Mouse (Mus musculus) hindbrain, postnatal 0 days (tissue): ENCODE results near the gene Cat. TPM values are rescaled to one million over a fixed set of nuclear protein-coding genes. Genes with fewer than 3 reads are reported as not detected.

Experiments
- ATAC-seq: fragments of 200-750 bp; cut with Nextera tagmentation; 2 replicates; pipeline ENCODE4 v1.8.0; 2017; ENCODE audit warnings: mild to moderate bottlenecking, moderate TSS enrichment, moderate library complexity
- DNase-seq: peaks from one replicate; pipeline ENCODE4 v3.0.0-alpha.2; 2015; ENCODE audit warnings: low spot score
- H3K27ac ChIP-seq: fragments of 300-500 bp; sonication (generic); 2 replicates; pipeline ENCODE4 v1.5.1; 2014; ENCODE audit warnings: mild to moderate bottlenecking
- H3K27me3 ChIP-seq: fragments of 300-500 bp; sonication (generic); 2 replicates; pipeline ENCODE4 v1.6.1; 2014; ENCODE audit warnings: low read length, mixed read lengths; ENCODE audit not compliant: insufficient read depth
- H3K36me3 ChIP-seq: fragments of 300-500 bp; sonication (generic); 2 replicates; pipeline ENCODE4 v1.6.1; 2014; ENCODE audit warnings: low read length, mixed read lengths; ENCODE audit not compliant: insufficient read depth
- H3K4me1 ChIP-seq: fragments of 300-500 bp; sonication (generic); 2 replicates; pipeline ENCODE4 v1.6.1; 2014; ENCODE audit warnings: antibody characterized with exemption, low read length, mixed read lengths; ENCODE audit not compliant: insufficient read depth
- H3K4me2 ChIP-seq: fragments of 300-500 bp; sonication (generic); 2 replicates; pipeline ENCODE4 v1.6.1; 2014; ENCODE audit warnings: low read depth, mild to moderate bottlenecking, low read length, moderate library complexity, mixed read lengths
- H3K4me3 ChIP-seq: fragments of 300-500 bp; sonication (generic); 2 replicates; pipeline ENCODE4 v1.5.1; 2014; ENCODE audit warnings: low read length
- H3K9ac ChIP-seq: fragments of 300-500 bp; sonication (generic); replicated peaks from 2 replicates; pipeline ENCODE4 v1.6.1; 2014; ENCODE audit warnings: mild to moderate bottlenecking, low read length, moderate library complexity, mixed read lengths
- H3K9me3 ChIP-seq: fragments of 300-500 bp; sonication (generic); 2 replicates; pipeline ENCODE4 v1.6.1; 2016; ENCODE audit warnings: low read length, mixed read lengths
- CTCF ChIP-seq: IDR thresholded peaks from 2 replicates; pipeline ENCODE4 v1.5.1; 2016; ENCODE audit warnings: antibody characterized with exemption, control low read depth, low read depth
- WGBS: fragments of 180-500 bp; shearing (Covaris S2); extraction: QIAGEN DNeasy Blood & Tissue Kit; methylation state at CpG from one replicate; pipeline ENCODE4 v1.1.7; 2014; 5-methylcytosine and 5-hydroxymethylcytosine counted together
- polyA plus RNA-seq: library from polyadenylated mRNA; unstranded; fragments of >200 nt; fragmentation: Nextera tagmentation; extraction: Ambion mirVana; gene quantifications from 2 replicates; pipeline ENCODE4 v1.2.1, GENCODE M21; 2015
- total RNA-seq: library from RNA; depleted of rRNA; stranded (reverse); fragments of >200 nt; gene quantifications from 2 replicates; pipeline ENCODE4 v1.2.3, GENCODE M21; 2014; rRNA removed

The Cat gene
- total and polyA plus RNA-seq, 2 experiments from 2014 or later: 71.4 to 112 TPM

DNA sequence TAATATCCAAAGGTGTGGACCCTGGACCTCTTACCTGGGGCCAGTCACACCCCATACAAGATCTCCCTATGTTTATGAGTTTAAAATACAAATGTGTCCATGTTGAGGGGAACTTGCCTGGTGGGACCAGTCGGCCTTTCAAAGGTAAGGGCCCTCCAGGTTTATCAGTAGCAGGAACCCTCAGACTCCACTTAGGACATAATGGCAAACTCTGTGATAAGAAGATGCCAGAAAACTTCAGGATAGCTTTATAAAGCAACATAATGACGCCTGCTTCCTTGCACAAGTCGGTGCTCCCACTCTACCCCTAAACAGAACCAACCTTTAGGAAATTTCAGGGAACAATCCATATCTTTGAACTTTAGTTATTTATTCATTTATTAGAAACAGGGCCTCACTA, 69.2 kb downstream of the Cat start:
- H3K9me3 ChIP-seq: no peaks in the 10 kb centered on the region
- no peak overlapping the region for H3K27ac ChIP-seq
- no peaks in the 10 kb centered on the region for H3K36me3 ChIP-seq
- no peak overlapping the region for H3K4me2 ChIP-seq
- WGBS: 94% methylated on average over 3 of the region's 3 CpGs
- no peak overlapping the region for H3K9ac ChIP-seq
- ATAC-seq: no peak
- H3K27me3 ChIP-seq: no peaks in the 10 kb centered on the region
- no peaks in the 10 kb centered on the region for H3K4me1 ChIP-seq
- H3K4me3 ChIP-seq: no peak overlapping the region
- no peak for TF ChIP-seq CTCF
- DNase-seq: no peak

GRCm38 (mm10) chr2:103413381-103413780, 71.6 kb downstream of the Cat start:
- no peak for TF ChIP-seq CTCF
- H3K4me3 ChIP-seq: no peak overlapping the region
- 89% methylated on average over 5 of the region's 5 CpGs for WGBS
- no peak overlapping the region for H3K27ac ChIP-seq
- H3K9me3 ChIP-seq: no peaks in the 10 kb centered on the region
- DNase-seq (no peak), ATAC-seq (no peak)
- no peak overlapping the region for H3K9ac ChIP-seq
- H3K4me1 ChIP-seq: no peaks in the 10 kb centered on the region
- H3K27me3 ChIP-seq: no peaks in the 10 kb centered on the region
- no peak overlapping the region for H3K4me2 ChIP-seq
- H3K36me3 ChIP-seq: no peaks in the 10 kb centered on the region

GRCm38 (mm10) chr2:103411816-103412215, 73.1 kb downstream of the Cat start:
- H3K9ac ChIP-seq: no peak overlapping the region
- H3K27ac ChIP-seq: no peak overlapping the region
- ATAC-seq: peak; percentile 38; the same call in 1 of the 2 replicates
- DNase-seq: no peak
- no peaks in the 10 kb centered on the region for H3K4me1 ChIP-seq
- TF ChIP-seq CTCF: no peak
- WGBS: 87% methylated on average over 3 of the region's 3 CpGs
- H3K9me3 ChIP-seq: no peaks in the 10 kb centered on the region
- H3K4me3 ChIP-seq: no peak overlapping the region
- H3K4me2 ChIP-seq: no peak overlapping the region
- no peaks in the 10 kb centered on the region for H3K36me3 ChIP-seq
- no peaks in the 10 kb centered on the region for H3K27me3 ChIP-seq

- H3K9me3 ChIP-seq: no peaks in the 10 kb centered on the region
- no peak for TF ChIP-seq CTCF
- WGBS: 77% methylated on average over 6 of the region's 6 CpGs
- H3K36me3 ChIP-seq: no peaks in the 10 kb centered on the region
- no peak within 1 kb of the TSS for H3K4me3 ChIP-seq
- no peaks in the 10 kb centered on the region for H3K27me3 ChIP-seq
- H3K9ac ChIP-seq: no peak within 1 kb of the TSS
- H3K27ac ChIP-seq: no peak within 1 kb of the TSS
- DNase-seq (no peak), ATAC-seq (no peak)
- no peaks in the 10 kb centered on the region for H3K4me1 ChIP-seq
- no peak within 1 kb of the TSS for H3K4me2 ChIP-seq
These were observed 73.6 kb downstream of the Cat start, which contains the start of gene Elf5 for GRCm38 (mm10) chr2:103411348-103411747. Elf5 (plus strand) TSS chr2:103411688.

GRCm38 (mm10) chr2:103406239-103406638, 78.7 kb downstream of the Cat start:
- no peak overlapping the region for H3K9ac ChIP-seq

More at GRCm38 (mm10) chr2:103406239-103406638, 78.7 kb downstream of the Cat start:
- H3K4me3 ChIP-seq: no peak overlapping the region
- no peaks in the 10 kb centered on the region for H3K27me3 ChIP-seq
- H3K36me3 ChIP-seq: no peaks in the 10 kb centered on the region
- WGBS: 80% methylated on average over 3 of the region's 3 CpGs
- no peak for DNase-seq
- no peak for TF ChIP-seq CTCF
- ATAC-seq: no peak
- no peaks in the 10 kb centered on the region for H3K9me3 ChIP-seq
- no peaks in the 10 kb centered on the region for H3K4me1 ChIP-seq
- H3K4me2 ChIP-seq: no peak overlapping the region
- no peak overlapping the region for H3K27ac ChIP-seq

Other genes with a start within 250 kb of the Cat start
- gene Ehf, start 181.9 kb downstream of the Cat start, total RNA-seq: 0.04 TPM in 1 of 2 replicates, not detected in the other
- gene Ehf, start 181.9 kb downstream of the Cat start, polyA plus RNA-seq: 0.20 and 0.24 TPM in 2 replicates
- 0.07 TPM in 1 of 2 replicates, not detected in the other for gene Elf5, start 73.5 kb downstream of the Cat start, total RNA-seq
- gene Elf5, start 73.5 kb downstream of the Cat start, polyA plus RNA-seq: not detected in 2 replicates
- 42.9 and 45.9 TPM in 2 replicates for gene Abtb2, start 81.2 kb upstream of the Cat start, total RNA-seq
- gene Abtb2, start 81.2 kb upstream of the Cat start, polyA plus RNA-seq: 11.7 and 11.8 TPM in 2 replicates